Mouse (Mus musculus): Measurements from ENCODE around the gene Elane. TPM values are rescaled to one million over a fixed set of nuclear protein-coding genes. Genes with fewer than 3 reads are reported as not detected.

Elane gene
- polyA plus RNA-seq, 1 experiment: not detected

- Histone ChIP-seq H3K27me3 (ENCODE audit: control insufficient read depth, insufficient read depth, insufficient read length) (peaks cover 2% of the 10 kb centered on the region), H3K36me3 (ENCODE audit: control insufficient read depth, insufficient read depth) (no peaks in the 10 kb centered on the region), H3K79me3 (ENCODE audit: low read depth) (no peaks in the 10 kb centered on the region), H3ac (ENCODE audit: control insufficient read depth, insufficient read length, low read depth) (peak within 1 kb of the TSS; percentile 50), H3K4me3 (ENCODE audit: insufficient read depth, poor library complexity, severe bottlenecking) (peak within 1 kb of the TSS; percentile 55), H3K79me2 (ENCODE audit: control insufficient read depth, insufficient read depth) (no peaks in the 10 kb centered on the region)
- TF ChIP-seq CTCF (IDR thresholded peaks at IDR 0.05; ENCODE audit: control insufficient read depth, insufficient read depth, insufficient read length) (no peak), MYOD1 (IDR thresholded peaks at IDR 0.05; ENCODE audit: control insufficient read depth, insufficient read length, low read depth) (no peak), MAX (IDR thresholded peaks at IDR 0.05) (no peak), CEBPB (IDR thresholded peaks at IDR 0.05; ENCODE audit: low read depth) (no peak), FOSL1 (IDR thresholded peaks at IDR 0.05; ENCODE audit: insufficient read depth, low read length, poor library complexity, severe bottlenecking) (no peak), USF1 (IDR thresholded peaks at IDR 0.05; ENCODE audit: low read depth) (no peak), MYOG (IDR thresholded peaks at IDR 0.05; ENCODE audit: control insufficient read depth, extremely low read depth, insufficient read length) (no peak)
Measured at GRCm38 (mm10) chr10:79926491-79927323, 40.7 kb downstream of the Elane start, which contains the start of gene Arid3a. Gene Arid3a (plus strand): TSS chr10:79927043.

GRCm38 (mm10) chr10:79927324-79928029 is 41.4 kb downstream of the Elane start:
- Histone ChIP-seq H3K27me3 (ENCODE audit: control insufficient read depth, insufficient read depth, insufficient read length) (no peaks in the 10 kb centered on the region), H3K79me3 (ENCODE audit: low read depth) (no peaks in the 10 kb centered on the region), H3K4me3 (ENCODE audit: insufficient read depth, poor library complexity, severe bottlenecking) (peak overlapping the region; percentile 55), H3K36me3 (ENCODE audit: control insufficient read depth, insufficient read depth) (no peaks in the 10 kb centered on the region), H3ac (ENCODE audit: control insufficient read depth, insufficient read length, low read depth) (peak overlapping the region; percentile 36), H3K79me2 (ENCODE audit: control insufficient read depth, insufficient read depth) (no peaks in the 10 kb centered on the region)
- no peak for TF ChIP-seq CTCF (IDR thresholded peaks at IDR 0.05; ENCODE audit: control insufficient read depth, insufficient read depth, insufficient read length)
- no peak for TF ChIP-seq MAX (IDR thresholded peaks at IDR 0.05)
- TF ChIP-seq FOSL1 (IDR thresholded peaks at IDR 0.05; ENCODE audit: insufficient read depth, low read length, poor library complexity, severe bottlenecking): no peak
- TF ChIP-seq MYOG (IDR thresholded peaks at IDR 0.05; ENCODE audit: control insufficient read depth, extremely low read depth, insufficient read length): no peak
- no peak for TF ChIP-seq USF1 (IDR thresholded peaks at IDR 0.05; ENCODE audit: low read depth)
- no peak for TF ChIP-seq MYOD1 (IDR thresholded peaks at IDR 0.05; ENCODE audit: control insufficient read depth, insufficient read length, low read depth)
- TF ChIP-seq CEBPB (IDR thresholded peaks at IDR 0.05; ENCODE audit: low read depth): no peak

GRCm38 (mm10) chr10:79928030-79928694 is 42.1 kb downstream of the Elane start:
- Histone ChIP-seq H3K4me3 (ENCODE audit: insufficient read depth, poor library complexity, severe bottlenecking) (peak overlapping the region; percentile 55), H3K79me3 (ENCODE audit: low read depth) (no peaks in the 10 kb centered on the region), H3K79me2 (ENCODE audit: control insufficient read depth, insufficient read depth) (no peaks in the 10 kb centered on the region), H3ac (ENCODE audit: control insufficient read depth, insufficient read length, low read depth) (peak overlapping the region; percentile 36), H3K36me3 (ENCODE audit: control insufficient read depth, insufficient read depth) (no peaks in the 10 kb centered on the region), H3K27me3 (ENCODE audit: control insufficient read depth, insufficient read depth, insufficient read length) (no peaks in the 10 kb centered on the region)
- no peak for TF ChIP-seq MYOD1 (IDR thresholded peaks at IDR 0.05; ENCODE audit: control insufficient read depth, insufficient read length, low read depth)
- no peak for TF ChIP-seq USF1 (IDR thresholded peaks at IDR 0.05; ENCODE audit: low read depth)
- no peak for TF ChIP-seq MYOG (IDR thresholded peaks at IDR 0.05; ENCODE audit: control insufficient read depth, extremely low read depth, insufficient read length)
- no peak for TF ChIP-seq FOSL1 (IDR thresholded peaks at IDR 0.05; ENCODE audit: insufficient read depth, low read length, poor library complexity, severe bottlenecking)
- TF ChIP-seq CEBPB (IDR thresholded peaks at IDR 0.05; ENCODE audit: low read depth): no peak
- no peak for TF ChIP-seq CTCF (IDR thresholded peaks at IDR 0.05; ENCODE audit: control insufficient read depth, insufficient read depth, insufficient read length)
- no peak for TF ChIP-seq MAX (IDR thresholded peaks at IDR 0.05)

GRCm38 (mm10) chr10:79928907-79929701 is 43.1 kb downstream of the Elane start:
- Histone ChIP-seq H3K79me3 (ENCODE audit: low read depth) (no peaks in the 10 kb centered on the region), H3K36me3 (ENCODE audit: control insufficient read depth, insufficient read depth) (no peaks in the 10 kb centered on the region), H3ac (ENCODE audit: control insufficient read depth, insufficient read length, low read depth) (no peak overlapping the region), H3K4me3 (ENCODE audit: insufficient read depth, poor library complexity, severe bottlenecking) (no peak overlapping the region), H3K27me3 (ENCODE audit: control insufficient read depth, insufficient read depth, insufficient read length) (no peaks in the 10 kb centered on the region), H3K79me2 (ENCODE audit: control insufficient read depth, insufficient read depth) (no peaks in the 10 kb centered on the region)
- TF ChIP-seq MAX (IDR thresholded peaks at IDR 0.05) (no peak), USF1 (IDR thresholded peaks at IDR 0.05; ENCODE audit: low read depth) (no peak), CTCF (IDR thresholded peaks at IDR 0.05; ENCODE audit: control insufficient read depth, insufficient read depth, insufficient read length) (no peak), MYOG (IDR thresholded peaks at IDR 0.05; ENCODE audit: control insufficient read depth, extremely low read depth, insufficient read length) (no peak), MYOD1 (IDR thresholded peaks at IDR 0.05; ENCODE audit: control insufficient read depth, insufficient read length, low read depth) (no peak), FOSL1 (IDR thresholded peaks at IDR 0.05; ENCODE audit: insufficient read depth, low read length, poor library complexity, severe bottlenecking) (no peak), CEBPB (IDR thresholded peaks at IDR 0.05; ENCODE audit: low read depth) (no peak)
